Mouse (Mus musculus) stomach, embryonic 15.5 days (tissue): ENCODE measurements around the gene Arglu1. TPM values are rescaled to one million over a fixed set of nuclear protein-coding genes. Genes with fewer than 3 reads are reported as not detected.

ENCODE experiments used
- ATAC-seq: fragments of 200-750 bp; cut with Nextera tagmentation; 2 replicates; pipeline ENCODE4 v1.8.0; 2017; ENCODE audit warnings: low read depth, moderate number of reproducible peaks, moderate TSS enrichment; ENCODE audit not compliant: insufficient read depth, low FRiP score
- H3K27ac ChIP-seq: fragments of 300-500 bp; sonication (generic); 2 replicates; pipeline ENCODE4 v1.5.1; 2015; ENCODE audit warnings: mild to moderate bottlenecking, inconsistent platforms
- H3K27me3 ChIP-seq: fragments of 300-500 bp; sonication (generic); replicated peaks from 2 replicates; pipeline ENCODE4 v1.6.1; 2015; ENCODE audit warnings: inconsistent platforms
- H3K36me3 ChIP-seq: fragments of 300-500 bp; sonication (generic); 2 replicates; pipeline ENCODE4 v1.6.1; 2015; ENCODE audit warnings: inconsistent platforms
- H3K4me1 ChIP-seq: fragments of 300-500 bp; sonication (generic); 2 replicates; pipeline ENCODE4 v1.6.1; 2015; ENCODE audit warnings: inconsistent platforms
- H3K4me2 ChIP-seq: fragments of 300-500 bp; sonication (generic); 2 replicates; pipeline ENCODE4 v1.6.1; 2015; ENCODE audit warnings: mild to moderate bottlenecking, inconsistent platforms
- H3K4me3 ChIP-seq: fragments of 300-500 bp; sonication (generic); replicated peaks from 2 replicates; pipeline ENCODE4 v1.5.1; 2015; ENCODE audit warnings: inconsistent platforms
- H3K9ac ChIP-seq: fragments of 300-500 bp; sonication (generic); 2 replicates; pipeline ENCODE4 v1.6.1; 2015; ENCODE audit warnings: inconsistent platforms
- H3K9me3 ChIP-seq: fragments of 300-500 bp; sonication (generic); 2 replicates; pipeline ENCODE4 v1.6.1; 2016; ENCODE audit warnings: inconsistent platforms
- WGBS: fragments of 180-500 bp; shearing (Covaris S2); methylation state at CpG from one replicate; pipeline ENCODE4 v1.1.7; 2015; 5-methylcytosine and 5-hydroxymethylcytosine counted together
- polyA plus RNA-seq: library from polyadenylated mRNA; unstranded; fragments of >200 nt; fragmentation: Nextera tagmentation; extraction: Ambion mirVana; gene quantifications from 2 replicates; pipeline ENCODE4 v1.2.1, GENCODE M21; 2015

Gene Arglu1
- polyA plus RNA-seq, 1 experiment from 2014 or later = 142 TPM

- no peak overlapping the region for H3K4me3 ChIP-seq
- H3K9me3 ChIP-seq = no peaks in the 10 kb centered on the region
- ATAC-seq = no peak
- H3K36me3 ChIP-seq = no peaks in the 10 kb centered on the region
- WGBS = 68% methylated on average over 11 of the region's 11 CpGs
- H3K4me2 ChIP-seq = no peak overlapping the region
- H3K27me3 ChIP-seq = no peaks in the 10 kb centered on the region
- peaks cover 6% of the 10 kb centered on the region for H3K4me1 ChIP-seq
- no peak overlapping the region for H3K27ac ChIP-seq
- no peak overlapping the region for H3K9ac ChIP-seq
Observed at GRCm38 (mm10) chr8:8644160-8644915, 46.0 kb downstream of the Arglu1 start.

GRCm38 (mm10) chr8:8640264-8640588 is 50.1 kb downstream of the Arglu1 start:
- Histone ChIP-seq H3K36me3 (no peaks in the 10 kb centered on the region), H3K4me1 (no peaks in the 10 kb centered on the region), H3K4me3 (no peak overlapping the region), H3K9ac (no peak overlapping the region), H3K9me3 (no peaks in the 10 kb centered on the region), H3K4me2 (no peak overlapping the region), H3K27me3 (no peaks in the 10 kb centered on the region), H3K27ac (no peak overlapping the region)
- WGBS = 31% methylated on average over 4 of the region's 4 CpGs
- ATAC-seq = no peak

GRCm38 (mm10) chr8:8639569-8640263 is 50.6 kb downstream of the Arglu1 start:
- ATAC-seq = no peak
- WGBS = 50% methylated on average over 8 of the region's 8 CpGs
- H3K4me2 ChIP-seq = no peak overlapping the region

GRCm38 (mm10) chr8:8631394-8631793 is 58.9 kb downstream of the Arglu1 start:
- Histone ChIP-seq H3K9ac (no peak overlapping the region), H3K27ac (no peak overlapping the region), H3K27me3 (no peaks in the 10 kb centered on the region), H3K36me3 (0 out of 2 replicates have a peak, but pooled peaks cover 3% of the 10 kb centered on the region), H3K4me1 (no peaks in the 10 kb centered on the region), H3K4me2 (no peak overlapping the region), H3K9me3 (no peaks in the 10 kb centered on the region), H3K4me3 (no peak overlapping the region)
- ATAC-seq = no peak
- WGBS = 78% methylated on average over 7 of the region's 7 CpGs

More at GRCm38 (mm10) chr8:8639569-8640263, 50.6 kb downstream of the Arglu1 start:
- Histone ChIP-seq H3K4me1 (no peaks in the 10 kb centered on the region), H3K9ac (no peak overlapping the region), H3K27me3 (no peaks in the 10 kb centered on the region), H3K9me3 (no peaks in the 10 kb centered on the region), H3K4me3 (no peak overlapping the region), H3K36me3 (no peaks in the 10 kb centered on the region), H3K27ac (no peak overlapping the region)

- H3K9ac ChIP-seq = no peak overlapping the region
- WGBS = 51% methylated on average over 7 of the region's 7 CpGs
- no peak overlapping the region for H3K4me2 ChIP-seq
- no peaks in the 10 kb centered on the region for H3K27me3 ChIP-seq
- no peaks in the 10 kb centered on the region for H3K4me1 ChIP-seq
- no peak for ATAC-seq
- no peaks in the 10 kb centered on the region for H3K9me3 ChIP-seq
- H3K4me3 ChIP-seq = no peak overlapping the region
- peaks cover 26% of the 10 kb centered on the region for H3K36me3 ChIP-seq
- peak overlapping the region; percentile 32; the same call in 1 of the 2 replicates for H3K27ac ChIP-seq
Observed at GRCm38 (mm10) chr8:8624017-8624416, 66.3 kb downstream of the Arglu1 start.

- no peak for ATAC-seq
- H3K4me1 ChIP-seq = no peaks in the 10 kb centered on the region
- no peak overlapping the region for H3K4me3 ChIP-seq
- H3K9ac ChIP-seq = no peak overlapping the region
- peak overlapping the region; percentile 32; the same call in 1 of the 2 replicates for H3K27ac ChIP-seq
- no peak overlapping the region for H3K4me2 ChIP-seq
- H3K27me3 ChIP-seq = no peaks in the 10 kb centered on the region
- WGBS = 44% methylated on average over 8 of the region's 8 CpGs
- peaks cover 26% of the 10 kb centered on the region for H3K36me3 ChIP-seq
- no peaks in the 10 kb centered on the region for H3K9me3 ChIP-seq
Observed at GRCm38 (mm10) chr8:8623486-8623885, 66.8 kb downstream of the Arglu1 start.

- ATAC-seq = no peak
- H3K4me2 ChIP-seq = no peak overlapping the region
- no peaks in the 10 kb centered on the region for H3K9me3 ChIP-seq
- H3K36me3 ChIP-seq = peaks cover 31% of the 10 kb centered on the region
- 85% methylated on average over 3 of the region's 3 CpGs for WGBS
- H3K27ac ChIP-seq = no peak overlapping the region
- H3K27me3 ChIP-seq = no peaks in the 10 kb centered on the region
- H3K4me3 ChIP-seq = no peak overlapping the region
- no peak overlapping the region for H3K9ac ChIP-seq
- H3K4me1 ChIP-seq = no peaks in the 10 kb centered on the region
Observed at GRCm38 (mm10) chr8:8622476-8622875, 67.8 kb downstream of the Arglu1 start.

GRCm38 (mm10) chr8:8622031-8622430 is 68.3 kb downstream of the Arglu1 start:
- no peaks in the 10 kb centered on the region for H3K4me1 ChIP-seq
- WGBS = 89% methylated on average over 12 of the region's 12 CpGs
- H3K4me2 ChIP-seq = no peak overlapping the region
- H3K27ac ChIP-seq = no peak overlapping the region
- H3K36me3 ChIP-seq = peaks cover 31% of the 10 kb centered on the region
- no peaks in the 10 kb centered on the region for H3K27me3 ChIP-seq
- no peak overlapping the region for H3K4me3 ChIP-seq
- no peaks in the 10 kb centered on the region for H3K9me3 ChIP-seq
- ATAC-seq = no peak
- no peak overlapping the region for H3K9ac ChIP-seq

GRCm38 (mm10) chr8:8621236-8621917 is 68.9 kb downstream of the Arglu1 start:
- H3K27me3 ChIP-seq = no peaks in the 10 kb centered on the region
- peaks cover 31% of the 10 kb centered on the region for H3K36me3 ChIP-seq
- no peaks in the 10 kb centered on the region for H3K9me3 ChIP-seq
- no peak overlapping the region for H3K9ac ChIP-seq
- no peak for ATAC-seq
- no peak overlapping the region for H3K27ac ChIP-seq
- no peak overlapping the region for H3K4me3 ChIP-seq
- no peak overlapping the region for H3K4me2 ChIP-seq
- WGBS = 74% methylated on average over 16 of the region's 16 CpGs
- no peaks in the 10 kb centered on the region for H3K4me1 ChIP-seq

- Histone ChIP-seq H3K9ac (no peak overlapping the region), H3K36me3 (peaks cover 31% of the 10 kb centered on the region), H3K4me3 (no peak overlapping the region), H3K27me3 (no peaks in the 10 kb centered on the region), H3K4me1 (no peaks in the 10 kb centered on the region), H3K4me2 (no peak overlapping the region), H3K9me3 (no peaks in the 10 kb centered on the region), H3K27ac (no peak overlapping the region)
- WGBS = 90% methylated on average over 21 of the region's 21 CpGs
- no peak for ATAC-seq
Observed at GRCm38 (mm10) chr8:8620536-8620935, 69.8 kb downstream of the Arglu1 start.

- Histone ChIP-seq H3K27me3 (no peaks in the 10 kb centered on the region), H3K36me3 (peaks cover 31% of the 10 kb centered on the region), H3K9ac (no peak overlapping the region), H3K27ac (no peak overlapping the region), H3K9me3 (no peaks in the 10 kb centered on the region), H3K4me3 (no peak overlapping the region), H3K4me1 (no peaks in the 10 kb centered on the region), H3K4me2 (no peak overlapping the region)
- no peak for ATAC-seq
- 55% methylated on average over 19 of the region's 19 CpGs for WGBS
Observed at GRCm38 (mm10) chr8:8619221-8620194, 70.8 kb downstream of the Arglu1 start.
